Mouse (Mus musculus) CD4-positive helper T cell, adult 2 months (primary cell): ENCODE results near the gene Nhlrc4.

ENCODE experiments used
- DNase-seq: peaks from one replicate; pipeline ENCODE4 v3.0.0-alpha.2; 2012; ENCODE audit warnings: low read depth, missing footprints, low spot score

Nhlrc4 gene

DNA sequence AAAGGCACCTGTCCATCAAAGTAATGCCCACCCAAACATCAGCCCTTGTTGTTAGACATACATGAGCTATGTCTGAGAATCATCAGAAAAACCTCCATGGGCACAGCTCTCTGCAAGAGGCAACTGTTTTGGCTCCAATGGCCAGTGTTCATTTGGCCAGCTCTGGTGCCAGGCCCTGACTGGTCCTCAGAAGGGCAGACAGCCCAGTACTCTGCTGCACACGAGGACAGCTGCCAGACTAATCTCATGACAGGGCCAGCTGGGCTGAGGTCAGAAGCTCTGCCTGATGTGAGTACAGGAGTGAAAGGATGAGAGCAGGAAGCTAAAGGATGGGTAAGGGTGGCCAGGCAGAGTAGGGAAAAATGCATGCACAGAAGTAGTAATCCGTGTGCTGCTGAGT, 19.4 kb downstream of the Nhlrc4 start:
- DNase-seq, result no peak

DNA sequence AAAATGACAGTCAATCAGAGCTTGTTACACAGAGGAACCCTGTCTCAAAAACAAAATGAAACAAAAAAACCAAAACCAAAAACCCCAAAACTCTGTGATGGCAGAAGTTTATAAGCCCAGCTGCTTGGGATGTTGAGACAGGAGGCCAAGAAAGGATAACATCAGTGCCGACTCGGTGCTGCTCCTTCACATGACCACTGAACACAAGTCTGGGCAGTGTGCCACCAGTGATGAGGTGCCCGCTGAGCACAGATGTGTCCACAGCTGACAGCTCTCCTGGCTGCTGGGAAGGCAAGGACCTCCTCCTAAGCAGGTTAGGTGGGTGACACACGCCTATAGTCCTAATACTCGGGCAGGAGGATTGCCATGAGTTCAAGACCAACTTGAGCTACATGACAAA, 22.6 kb downstream of the Nhlrc4 start:
- no peak for DNase-seq

DNA sequence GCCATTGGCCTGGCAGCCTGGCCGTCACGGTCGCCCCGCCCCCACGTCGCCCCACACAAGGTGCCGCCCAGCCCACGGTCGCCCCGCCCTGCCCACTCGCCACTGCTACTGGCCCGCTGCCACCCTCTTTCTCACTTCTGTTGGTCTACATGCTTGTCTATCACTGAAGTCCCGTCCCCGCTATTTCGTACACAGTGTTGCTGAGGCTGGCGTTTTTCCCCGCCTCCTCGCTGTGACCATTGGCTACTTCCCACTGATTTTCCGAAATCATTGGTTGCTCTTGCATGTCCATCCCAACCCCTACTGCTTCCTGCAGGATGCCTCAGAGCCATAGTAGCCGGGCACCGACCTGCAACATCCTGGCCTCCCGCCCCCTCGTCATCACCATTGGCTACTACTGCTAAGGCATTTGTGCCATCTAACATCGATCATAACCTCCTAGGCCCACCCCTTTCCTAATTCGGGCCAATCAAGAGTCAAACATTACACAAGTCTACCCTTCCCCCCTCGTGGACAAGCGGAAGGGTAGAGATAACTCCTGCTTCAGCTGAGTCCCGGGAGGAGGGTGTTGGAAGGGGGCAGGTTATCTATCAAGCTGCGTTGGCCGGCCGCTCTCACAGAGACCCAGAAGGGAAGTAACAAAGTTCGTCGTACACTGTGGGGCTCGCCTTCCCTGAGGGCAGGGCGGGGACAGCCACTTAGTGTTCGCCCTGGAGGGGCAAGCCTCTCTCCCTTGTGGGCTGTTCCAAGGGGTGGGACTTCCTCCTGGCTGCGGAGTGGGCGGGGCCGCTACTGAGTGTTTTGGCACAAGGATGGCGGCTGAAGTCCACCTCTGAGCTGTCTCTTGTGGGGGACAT, 24.7 kb downstream of the Nhlrc4 start:
- peak; percentile 100 for DNase-seq

DNA sequence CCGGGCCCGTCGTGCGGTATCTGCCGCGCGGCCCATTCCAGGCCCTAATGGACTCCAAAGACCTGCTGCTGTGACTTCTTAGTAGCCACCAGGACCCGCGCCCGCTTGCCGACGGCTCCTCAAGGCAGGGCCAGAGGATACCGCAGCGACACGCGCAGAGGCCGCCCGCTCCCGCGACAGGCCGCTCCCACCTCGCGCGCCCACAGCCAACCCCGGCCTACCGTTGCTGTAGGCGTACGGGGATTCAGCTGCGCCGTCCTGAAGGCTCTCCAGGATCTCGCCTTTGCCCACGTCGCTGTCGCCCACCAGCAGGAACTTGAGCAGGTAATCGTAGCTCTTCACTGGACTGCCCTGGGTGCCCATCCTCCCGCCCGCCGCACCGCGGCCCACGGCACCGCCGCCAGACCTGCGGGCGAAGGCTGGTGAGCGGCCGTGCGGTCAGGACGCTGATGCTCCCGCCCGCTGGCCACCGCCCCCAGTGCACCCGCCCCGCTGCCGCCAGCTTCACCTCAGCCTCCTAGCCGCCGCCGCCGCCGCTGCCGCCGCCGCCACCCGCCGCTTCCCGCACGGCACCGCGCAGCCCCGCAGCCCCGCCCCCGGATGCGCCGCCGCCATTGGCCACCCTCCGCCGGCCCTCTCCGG, 25.5 kb downstream of the Nhlrc4 start, which contains the start of gene Rab40c:
Rab40c (minus strand) TSS at position 584 of the 642 bp plus-strand sequence.
- DNase-seq, result peak; percentile 77

DNA sequence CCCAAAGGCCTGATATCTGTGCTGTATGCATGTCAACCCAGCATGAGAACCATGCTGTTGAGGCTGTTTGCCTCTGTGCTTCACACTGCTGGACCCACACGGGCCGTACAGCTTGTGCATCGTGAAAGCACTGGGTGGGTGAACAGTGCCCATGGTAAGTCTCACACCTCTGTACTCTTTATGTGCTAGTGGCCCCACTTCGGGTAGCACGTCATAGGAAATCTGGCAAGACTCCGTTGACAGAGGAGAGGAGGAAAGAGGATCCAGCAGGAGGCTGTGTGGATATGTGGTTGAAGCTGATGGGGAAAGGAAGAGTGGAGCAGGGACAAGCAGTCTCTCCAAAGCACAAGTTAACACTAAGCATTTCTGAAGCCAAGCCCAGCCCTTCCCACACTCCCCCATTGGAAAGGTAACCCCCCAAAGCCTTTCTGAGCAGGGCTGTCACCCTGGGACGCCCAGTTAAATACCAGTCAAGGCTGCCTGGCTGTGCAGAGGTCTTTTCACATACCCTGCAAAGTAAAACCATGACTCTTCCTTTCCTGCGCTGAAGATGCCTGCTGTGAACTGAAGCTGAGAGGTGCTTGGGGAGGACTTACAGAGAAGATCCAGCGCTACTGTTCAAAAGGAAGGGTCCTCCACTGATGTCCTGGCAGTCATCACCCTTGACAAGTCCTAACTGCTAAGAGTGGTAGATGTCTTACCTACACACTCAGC, 26.6 kb downstream of the Nhlrc4 start:
- DNase-seq, result no peak

DNA sequence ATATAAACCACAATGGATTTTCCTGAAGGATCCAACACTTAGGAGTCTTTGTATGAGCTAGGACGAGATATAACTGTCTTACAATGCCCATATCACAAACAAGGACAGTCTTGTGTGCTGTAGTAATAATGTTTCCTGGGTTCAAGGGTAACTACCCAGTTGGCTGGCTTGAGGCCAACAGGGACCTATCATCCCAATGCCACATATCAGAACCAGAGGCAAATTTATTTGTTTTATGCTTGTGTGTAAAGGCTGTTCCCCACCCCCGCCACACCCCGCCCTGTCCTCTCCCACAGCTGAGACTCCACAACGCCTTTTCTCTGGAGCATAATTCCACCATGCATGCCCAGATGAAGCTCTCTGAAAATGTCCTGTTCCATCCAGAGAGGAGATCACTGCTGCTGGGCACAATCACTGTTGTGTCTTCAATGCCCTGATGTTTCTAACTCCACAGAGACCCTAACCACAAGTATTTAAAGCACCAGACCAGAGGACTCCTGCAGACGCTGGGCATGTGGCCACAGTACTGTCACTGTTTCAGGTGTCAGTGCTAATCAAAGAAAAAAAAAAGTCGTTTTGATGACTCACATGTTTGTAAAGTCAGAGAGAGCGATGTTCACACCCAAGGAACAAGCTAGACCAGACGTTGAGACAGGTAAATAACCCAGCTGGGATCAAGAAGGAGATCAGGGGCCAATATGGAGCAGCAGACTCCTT, 27.7 kb downstream of the Nhlrc4 start:
- DNase-seq, result no peak

DNA sequence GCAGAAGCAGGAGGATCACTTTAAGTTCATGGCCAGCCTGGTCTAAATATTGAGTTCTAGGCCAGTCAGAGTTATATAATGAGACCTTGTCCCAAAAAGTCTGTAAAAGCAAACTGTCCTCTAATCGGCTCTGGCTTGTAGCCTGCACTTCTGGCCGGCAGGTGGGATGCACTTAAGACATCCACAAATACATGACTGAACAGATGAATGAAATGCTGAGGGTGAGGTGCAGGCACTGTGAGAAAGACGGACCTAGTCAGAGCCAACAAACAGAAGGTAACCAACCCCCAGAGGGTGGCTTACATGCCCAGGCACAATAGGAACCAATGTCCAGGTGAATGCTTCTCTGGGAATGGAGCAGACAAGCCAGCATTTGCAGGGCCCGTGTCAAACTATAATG, 30.5 kb downstream of the Nhlrc4 start:
- DNase-seq, result no peak

DNA sequence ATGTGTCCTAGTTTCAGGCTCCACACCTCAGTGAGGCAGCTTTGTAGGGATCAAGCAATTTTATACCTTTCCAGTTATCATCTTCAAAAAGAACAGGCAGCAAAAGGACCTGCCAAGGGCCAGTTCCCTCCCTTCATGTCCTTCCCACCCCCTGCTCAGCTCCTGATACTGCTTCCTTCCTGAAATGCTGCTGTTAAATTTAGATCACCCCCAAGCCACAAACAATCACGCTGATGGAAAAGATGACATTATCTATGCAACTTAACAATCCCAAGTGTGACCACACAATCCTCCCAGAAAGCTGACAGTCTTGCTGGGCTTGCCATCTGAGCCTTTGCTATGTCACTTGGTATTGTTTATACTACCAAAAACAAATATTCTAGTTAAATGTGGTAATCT, 30.9 kb downstream of the Nhlrc4 start:
- no peak for DNase-seq

DNA sequence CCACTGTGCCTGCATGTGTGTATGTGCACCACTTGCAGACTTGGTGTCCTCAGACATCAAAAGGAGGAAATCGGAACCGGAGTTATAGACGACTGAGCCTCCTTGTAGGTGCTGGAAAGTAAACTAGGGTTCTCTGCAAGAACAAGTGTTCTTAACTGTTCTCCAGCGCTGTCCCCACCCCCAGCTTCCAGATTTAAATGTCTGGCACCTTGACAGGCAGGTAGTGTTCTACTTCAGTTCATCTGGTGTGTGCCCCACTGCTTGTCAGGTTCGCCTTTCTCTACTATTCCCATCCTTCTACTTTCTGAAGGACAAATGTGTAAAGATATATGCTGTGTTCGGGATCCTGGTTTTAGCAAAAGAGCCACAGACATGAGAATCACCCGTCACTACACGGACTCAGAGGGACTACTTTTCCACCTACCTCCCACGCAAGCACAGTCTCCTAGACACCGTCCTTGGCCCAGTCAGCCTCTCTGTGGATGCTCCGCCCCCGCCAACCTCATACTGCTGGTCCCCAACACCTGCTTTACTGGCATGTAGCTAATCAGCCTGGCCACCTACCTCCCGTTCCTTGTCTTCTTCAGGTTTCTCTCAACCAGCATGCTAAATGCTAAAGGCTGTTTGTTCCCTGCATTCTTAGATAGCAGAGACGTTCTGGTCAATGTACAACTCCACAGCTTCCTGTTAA, 31.4 kb downstream of the Nhlrc4 start:
- DNase-seq, result peak; percentile 42

DNA sequence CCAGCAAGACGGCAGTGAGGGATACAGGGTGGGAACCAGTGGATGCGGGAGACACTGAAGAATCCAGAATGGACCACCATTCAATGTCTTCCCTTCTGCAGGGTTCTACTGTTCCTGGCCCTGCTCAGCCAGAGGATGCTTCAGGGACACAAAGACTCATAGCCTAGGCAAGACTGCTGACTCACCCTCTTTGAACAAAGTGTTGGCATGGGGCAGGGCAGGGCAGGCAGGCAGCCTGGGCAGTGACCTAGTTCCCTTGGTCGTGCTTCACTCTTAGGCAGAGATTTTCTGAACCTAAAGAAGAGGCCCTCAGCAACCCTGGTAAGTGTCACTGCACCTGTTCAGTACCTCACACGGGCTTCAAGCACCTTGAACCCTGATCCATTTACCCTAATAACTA, 32.9 kb downstream of the Nhlrc4 start:
- no peak for DNase-seq

DNA sequence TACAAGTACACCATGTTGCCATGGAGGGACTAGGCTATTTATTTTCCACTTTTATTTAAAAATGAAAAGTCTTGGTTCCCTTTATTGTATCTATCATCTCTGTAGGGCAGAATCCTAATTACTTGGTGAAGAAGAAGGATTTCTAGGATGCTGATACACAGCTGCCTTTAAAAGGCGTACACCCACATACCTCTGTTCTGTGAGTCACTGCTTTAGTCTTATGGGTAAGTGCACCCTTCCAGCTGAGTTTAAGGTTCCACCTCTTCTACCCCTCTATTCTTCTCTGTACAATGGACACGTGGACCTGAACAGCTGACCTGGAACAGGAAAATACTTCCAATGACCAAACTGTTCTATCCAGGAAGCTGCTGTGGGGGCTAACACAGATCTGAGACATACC, 37.1 kb downstream of the Nhlrc4 start:
- no peak for DNase-seq

DNA sequence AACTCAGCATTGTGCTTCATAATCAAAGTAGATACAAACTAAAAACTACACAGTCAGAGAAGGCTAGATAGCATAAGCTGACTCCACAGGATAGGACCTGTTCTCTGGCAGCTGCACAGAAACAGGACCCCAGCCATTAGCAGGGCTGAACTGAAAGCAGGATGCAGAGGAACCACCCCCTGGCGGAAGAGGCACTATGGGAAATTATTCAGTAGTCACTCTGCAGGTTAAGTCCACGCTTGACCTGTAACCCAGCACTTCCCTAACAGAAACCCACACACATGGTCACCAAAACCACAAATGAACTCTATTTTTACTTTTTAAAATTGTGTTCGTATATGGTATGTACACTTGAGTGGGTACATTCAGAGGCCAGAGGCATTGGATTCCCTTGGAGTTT, 41.7 kb downstream of the Nhlrc4 start:
- no peak for DNase-seq

DNA sequence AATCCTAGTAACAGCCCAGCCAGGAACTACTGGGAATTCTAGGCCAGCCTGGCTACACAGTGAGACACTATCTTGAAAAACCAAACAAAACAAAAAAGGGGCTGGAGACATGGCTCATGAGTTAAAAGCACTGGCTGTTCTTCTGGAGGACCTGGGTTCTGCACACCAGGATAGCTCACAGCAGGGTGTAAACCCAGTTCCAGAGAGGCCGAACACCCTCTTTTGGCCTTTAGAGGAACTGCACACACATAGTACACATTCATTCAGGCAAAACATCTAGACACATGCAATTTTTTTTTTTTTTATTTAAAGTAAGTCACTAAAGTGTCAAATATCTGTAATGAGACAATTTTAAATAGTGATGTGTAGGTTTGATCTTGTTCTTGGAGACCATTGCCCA, 44.6 kb downstream of the Nhlrc4 start:
- DNase-seq, result no peak

DNA sequence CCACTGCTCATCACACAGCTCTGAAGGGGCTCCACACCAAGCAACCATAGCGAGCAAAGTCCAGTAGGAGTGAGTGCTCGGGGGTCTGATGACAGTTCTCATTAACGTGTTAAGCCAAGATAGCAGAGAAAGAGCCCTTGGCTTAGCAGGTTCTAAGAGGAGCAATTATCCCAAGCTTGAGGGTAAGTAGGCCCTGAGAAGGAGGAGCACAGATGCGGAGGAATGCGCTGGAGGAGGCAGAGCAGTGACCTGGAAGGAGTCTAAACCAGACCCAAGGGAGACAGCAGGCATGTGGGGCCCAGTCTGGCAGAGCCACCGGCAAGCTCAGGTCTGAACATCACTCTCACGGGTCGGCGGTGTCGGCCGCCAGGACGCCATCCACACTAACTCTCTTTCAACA, 48.9 kb downstream of the Nhlrc4 start:
- DNase-seq, result no peak

DNA sequence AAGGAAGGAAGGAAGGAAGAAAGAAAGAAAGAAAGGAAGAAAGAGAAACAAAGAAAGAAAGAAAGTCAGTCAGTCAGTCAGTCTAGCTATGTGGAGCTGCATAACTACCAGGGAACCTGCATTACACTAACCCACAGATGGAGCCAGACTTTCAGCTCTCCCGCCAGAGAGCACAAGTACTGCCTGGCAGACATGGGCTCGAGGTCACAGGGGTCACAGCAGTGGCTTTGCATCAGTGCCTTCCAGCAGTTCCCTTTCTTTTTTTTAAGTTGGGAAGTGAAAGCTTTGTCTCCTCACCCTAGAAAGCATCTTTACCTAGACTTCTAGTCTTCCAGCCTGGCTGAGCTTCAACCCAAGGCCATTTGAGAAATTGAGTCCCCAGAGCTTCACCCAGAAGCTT, 49.3 kb downstream of the Nhlrc4 start:
- no peak for DNase-seq

DNA sequence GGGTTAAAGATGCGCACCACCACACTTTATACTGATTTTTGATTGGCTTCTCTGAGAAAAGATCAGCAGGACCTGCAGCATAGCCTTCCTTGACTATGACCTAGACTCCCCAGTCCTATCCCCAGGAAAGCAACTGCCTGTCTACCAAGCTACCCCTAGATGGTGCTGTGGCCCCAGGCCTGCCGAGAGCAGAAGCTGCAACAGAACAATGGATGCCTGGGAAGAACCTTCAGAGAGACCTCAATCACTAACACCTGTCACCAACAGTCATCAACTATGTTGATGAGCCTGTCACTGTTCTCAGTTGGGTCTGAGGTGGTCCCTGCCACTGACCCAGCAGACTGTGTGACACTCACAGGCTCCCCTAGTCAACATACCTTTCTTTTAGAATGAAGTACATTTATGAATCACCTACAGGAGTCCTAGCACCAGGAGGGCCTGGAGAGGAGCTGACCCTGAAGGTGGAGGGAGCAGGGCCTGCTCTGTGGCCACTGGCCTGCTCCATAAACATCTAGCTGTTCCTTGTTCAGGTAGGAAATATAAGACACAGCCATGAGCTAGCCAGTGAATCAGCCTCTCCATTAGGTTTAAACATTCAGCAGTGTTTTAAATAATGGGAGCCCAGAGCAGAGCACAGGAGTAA, 50.7 kb downstream of the Nhlrc4 start:
- DNase-seq, result peak; percentile 72
